Mouse (Mus musculus): ENCODE measurements around the gene Crybg2. TPM values are rescaled to one million over a fixed set of nuclear protein-coding genes. Genes with fewer than 3 reads are reported as not detected.

Gene Crybg2
- polyA plus RNA-seq, 1 experiment from 2014 or later = 6.6 TPM

GRCm38 (mm10) chr4:134019210-134019609 lies 41.4 kb upstream of the Crybg2 start:
- 0 out of 2 replicates have a peak, but pooled peaks have one; percentile 45 for ATAC-seq
- 0% methylated on average over 8 of the region's 10 CpGs for WGBS
- Histone ChIP-seq H3K9ac (ENCODE audit: low read depth, low read length) (peak overlapping the region; percentile 53; the same call in 1 of the 2 replicates), H3K4me3 (ENCODE audit: low read depth, low read length) (peak overlapping the region; percentile 37), H3K27ac (ENCODE audit: low read length) (peak overlapping the region; percentile 68; the same call in 1 of the 2 replicates), H3K27me3 (ENCODE audit: control insufficient read depth, insufficient read depth, low read depth, low read length) (peaks cover 17% of the 10 kb centered on the region), H3K9me3 (replicated peaks; ENCODE audit: control insufficient read depth, low read length, poor library complexity, severe bottlenecking) (no peaks in the 10 kb centered on the region), H3K4me2 (ENCODE audit: low read length) (peak overlapping the region; percentile 63), H3K4me1 (ENCODE audit: control insufficient read depth, insufficient read depth, low read length) (peaks cover 26% of the 10 kb centered on the region), H3K36me3 (ENCODE audit: control insufficient read depth, insufficient read depth, low read length) (no peaks in the 10 kb centered on the region)

- peak; percentile 82 for ATAC-seq
- WGBS = 1% methylated on average over 16 of the region's 16 CpGs
- peak overlapping the region; percentile 53; the same call in 1 of the 2 replicates for H3K9ac ChIP-seq (ENCODE audit: low read depth, low read length)
- peak overlapping the region; percentile 63 for H3K4me2 ChIP-seq (ENCODE audit: low read length)
- H3K27me3 ChIP-seq (ENCODE audit: control insufficient read depth, insufficient read depth, low read depth, low read length) = peaks cover 17% of the 10 kb centered on the region
- peak overlapping the region; percentile 68 for H3K27ac ChIP-seq (ENCODE audit: low read length)
- peak overlapping the region; percentile 35 for H3K4me3 ChIP-seq (ENCODE audit: low read depth, low read length)
- H3K36me3 ChIP-seq (ENCODE audit: control insufficient read depth, insufficient read depth, low read length) = no peaks in the 10 kb centered on the region
- peaks cover 26% of the 10 kb centered on the region for H3K4me1 ChIP-seq (ENCODE audit: control insufficient read depth, insufficient read depth, low read length)
- no peaks in the 10 kb centered on the region for H3K9me3 ChIP-seq (replicated peaks; ENCODE audit: control insufficient read depth, low read length, poor library complexity, severe bottlenecking)
These were observed 40.8 kb upstream of the Crybg2 start for GRCm38 (mm10) chr4:134019641-134020351.

- no peak overlapping the region for H3K27ac ChIP-seq (ENCODE audit: low read length)
These were observed 40.0 kb upstream of the Crybg2 start for GRCm38 (mm10) chr4:134020621-134021020.

GRCm38 (mm10) chr4:134025802-134026201 lies 34.8 kb upstream of the Crybg2 start:
- Histone ChIP-seq H3K4me2 (ENCODE audit: low read length) (no peak overlapping the region), H3K9ac (ENCODE audit: low read depth, low read length) (no peak overlapping the region), H3K36me3 (ENCODE audit: control insufficient read depth, insufficient read depth, low read length) (no peaks in the 10 kb centered on the region), H3K27ac (ENCODE audit: low read length) (no peak overlapping the region), H3K4me3 (ENCODE audit: low read depth, low read length) (no peak overlapping the region), H3K27me3 (ENCODE audit: control insufficient read depth, insufficient read depth, low read depth, low read length) (no peaks in the 10 kb centered on the region), H3K4me1 (ENCODE audit: control insufficient read depth, insufficient read depth, low read length) (no peaks in the 10 kb centered on the region), H3K9me3 (replicated peaks; ENCODE audit: control insufficient read depth, low read length, poor library complexity, severe bottlenecking) (no peaks in the 10 kb centered on the region)
- no peak for ATAC-seq
- WGBS = 14% methylated on average over 9 of the region's 9 CpGs

More at GRCm38 (mm10) chr4:134020621-134021020, 40.0 kb upstream of the Crybg2 start:
- ATAC-seq = no peak
- Histone ChIP-seq H3K4me1 (ENCODE audit: control insufficient read depth, insufficient read depth, low read length) (peaks cover 26% of the 10 kb centered on the region), H3K4me2 (ENCODE audit: low read length) (peak overlapping the region; percentile 63), H3K36me3 (ENCODE audit: control insufficient read depth, insufficient read depth, low read length) (no peaks in the 10 kb centered on the region), H3K27me3 (ENCODE audit: control insufficient read depth, insufficient read depth, low read depth, low read length) (peaks cover 17% of the 10 kb centered on the region), H3K9ac (ENCODE audit: low read depth, low read length) (no peak overlapping the region), H3K4me3 (ENCODE audit: low read depth, low read length) (no peak overlapping the region; the same call in 1 of the 2 replicates), H3K9me3 (replicated peaks; ENCODE audit: control insufficient read depth, low read length, poor library complexity, severe bottlenecking) (no peaks in the 10 kb centered on the region)
- 5% methylated on average over 11 of the region's 11 CpGs for WGBS

- no peaks in the 10 kb centered on the region for H3K27me3 ChIP-seq (ENCODE audit: control insufficient read depth, insufficient read depth, low read depth, low read length)
- H3K9me3 ChIP-seq (replicated peaks; ENCODE audit: control insufficient read depth, low read length, poor library complexity, severe bottlenecking) = no peaks in the 10 kb centered on the region
- WGBS = 5% methylated on average over 16 of the region's 16 CpGs
- peak overlapping the region; percentile 32 for H3K4me2 ChIP-seq (ENCODE audit: low read length)
- H3K27ac ChIP-seq (ENCODE audit: low read length) = no peak overlapping the region
- H3K9ac ChIP-seq (ENCODE audit: low read depth, low read length) = no peak overlapping the region
- H3K36me3 ChIP-seq (ENCODE audit: control insufficient read depth, insufficient read depth, low read length) = no peaks in the 10 kb centered on the region
- no peak for ATAC-seq
- no peaks in the 10 kb centered on the region for H3K4me1 ChIP-seq (ENCODE audit: control insufficient read depth, insufficient read depth, low read length)
- H3K4me3 ChIP-seq (ENCODE audit: low read depth, low read length) = no peak overlapping the region
These were observed 24.7 kb upstream of the Crybg2 start for GRCm38 (mm10) chr4:134035953-134036352.

GRCm38 (mm10) chr4:134041317-134042123 lies 19.1 kb upstream of the Crybg2 start:
- no peak overlapping the region for H3K4me2 ChIP-seq (ENCODE audit: low read length)
- H3K36me3 ChIP-seq (ENCODE audit: control insufficient read depth, insufficient read depth, low read length) = no peaks in the 10 kb centered on the region
- no peak overlapping the region for H3K9ac ChIP-seq (ENCODE audit: low read depth, low read length)
- 63% methylated on average over 9 of the region's 9 CpGs for WGBS
- H3K9me3 ChIP-seq (replicated peaks; ENCODE audit: control insufficient read depth, low read length, poor library complexity, severe bottlenecking) = no peaks in the 10 kb centered on the region
- no peak for ATAC-seq
- H3K27ac ChIP-seq (ENCODE audit: low read length) = no peak overlapping the region
- no peak overlapping the region for H3K4me3 ChIP-seq (ENCODE audit: low read depth, low read length)
- H3K4me1 ChIP-seq (ENCODE audit: control insufficient read depth, insufficient read depth, low read length) = no peaks in the 10 kb centered on the region
- no peaks in the 10 kb centered on the region for H3K27me3 ChIP-seq (ENCODE audit: control insufficient read depth, insufficient read depth, low read depth, low read length)

- no peaks in the 10 kb centered on the region for H3K4me1 ChIP-seq (ENCODE audit: control insufficient read depth, insufficient read depth, low read length)
- WGBS = 67% methylated on average over 2 of the region's 2 CpGs
- no peaks in the 10 kb centered on the region for H3K36me3 ChIP-seq (ENCODE audit: control insufficient read depth, insufficient read depth, low read length)
- no peak overlapping the region for H3K27ac ChIP-seq (ENCODE audit: low read length)
- ATAC-seq = no peak
- no peak overlapping the region for H3K4me3 ChIP-seq (ENCODE audit: low read depth, low read length)
- no peak overlapping the region for H3K4me2 ChIP-seq (ENCODE audit: low read length)
- H3K9ac ChIP-seq (ENCODE audit: low read depth, low read length) = no peak overlapping the region
- no peaks in the 10 kb centered on the region for H3K27me3 ChIP-seq (ENCODE audit: control insufficient read depth, insufficient read depth, low read depth, low read length)
- no peaks in the 10 kb centered on the region for H3K9me3 ChIP-seq (replicated peaks; ENCODE audit: control insufficient read depth, low read length, poor library complexity, severe bottlenecking)
These were observed 17.6 kb upstream of the Crybg2 start for GRCm38 (mm10) chr4:134043041-134043440.

- no peaks in the 10 kb centered on the region for H3K4me1 ChIP-seq (ENCODE audit: control insufficient read depth, insufficient read depth, low read length)
- no peaks in the 10 kb centered on the region for H3K27me3 ChIP-seq (ENCODE audit: control insufficient read depth, insufficient read depth, low read depth, low read length)
- no peak overlapping the region for H3K27ac ChIP-seq (ENCODE audit: low read length)
- no peaks in the 10 kb centered on the region for H3K9me3 ChIP-seq (replicated peaks; ENCODE audit: control insufficient read depth, low read length, poor library complexity, severe bottlenecking)
- no peak for ATAC-seq
- no peak overlapping the region for H3K9ac ChIP-seq (ENCODE audit: low read depth, low read length)
- H3K4me2 ChIP-seq (ENCODE audit: low read length) = no peak overlapping the region
- no peaks in the 10 kb centered on the region for H3K36me3 ChIP-seq (ENCODE audit: control insufficient read depth, insufficient read depth, low read length)
- WGBS = 90% methylated on average over 5 of the region's 5 CpGs
- no peak overlapping the region for H3K4me3 ChIP-seq (ENCODE audit: low read depth, low read length)
These were observed 13.0 kb upstream of the Crybg2 start for GRCm38 (mm10) chr4:134047648-134048047.

GRCm38 (mm10) chr4:134051912-134052311 lies 8.7 kb upstream of the Crybg2 start:
- no peak overlapping the region for H3K4me2 ChIP-seq (ENCODE audit: low read length)
- no peaks in the 10 kb centered on the region for H3K27me3 ChIP-seq (ENCODE audit: control insufficient read depth, insufficient read depth, low read depth, low read length)
- 78% methylated on average over 5 of the region's 5 CpGs for WGBS
- no peak overlapping the region for H3K4me3 ChIP-seq (ENCODE audit: low read depth, low read length)
- H3K36me3 ChIP-seq (ENCODE audit: control insufficient read depth, insufficient read depth, low read length) = no peaks in the 10 kb centered on the region
- no peaks in the 10 kb centered on the region for H3K4me1 ChIP-seq (ENCODE audit: control insufficient read depth, insufficient read depth, low read length)
- H3K9ac ChIP-seq (ENCODE audit: low read depth, low read length) = no peak overlapping the region
- ATAC-seq = no peak
- no peak overlapping the region for H3K27ac ChIP-seq (ENCODE audit: low read length)
- no peaks in the 10 kb centered on the region for H3K9me3 ChIP-seq (replicated peaks; ENCODE audit: control insufficient read depth, low read length, poor library complexity, severe bottlenecking)

All from midbrain, embryonic 16.5 days (tissue).